Mouse (Mus musculus): ENCODE measurements around the gene Pdzd2.

DNA sequence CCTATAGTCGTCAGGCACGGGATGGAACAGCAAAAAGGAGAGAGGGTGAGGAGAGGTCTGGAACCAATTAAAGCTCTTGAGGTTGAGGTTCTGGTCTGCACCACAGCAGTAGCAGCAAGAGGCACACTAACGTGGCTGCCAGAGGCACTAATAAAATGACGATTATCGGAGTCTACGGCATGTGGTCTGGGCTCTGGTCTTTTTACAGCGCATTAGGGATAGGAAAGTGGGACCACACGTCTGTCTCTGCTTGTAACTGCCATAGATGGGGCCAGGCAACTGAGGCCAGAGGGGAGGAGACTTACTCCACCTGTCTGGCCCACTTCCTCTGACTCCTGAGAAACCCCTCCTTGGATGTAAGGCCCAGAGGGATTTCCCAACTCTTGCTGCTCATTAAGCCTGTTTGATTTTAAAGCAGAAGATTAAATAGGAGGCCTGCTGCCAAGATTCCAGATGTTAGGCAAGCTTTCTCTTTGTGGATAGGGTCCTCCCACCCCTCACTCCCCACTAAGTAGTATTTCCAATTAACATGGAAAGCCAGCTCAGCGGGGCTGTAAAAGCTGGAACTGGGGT is 224.4 kb downstream of the Pdzd2 start:
- TF ChIP-seq CTCF (IDR thresholded peaks at IDR 0.05; ENCODE audit: low read depth) (no peak), EP300 (IDR thresholded peaks at IDR 0.05; ENCODE audit: low read depth) (no peak)
